Mouse (Mus musculus) forebrain, postnatal 0 days (tissue): ENCODE measurements around the gene Gsx2. TPM values are rescaled to one million over a fixed set of nuclear protein-coding genes. Genes with fewer than 3 reads are reported as not detected.

Experiments
- ATAC-seq: fragments of 200-750 bp; cut with Nextera tagmentation; 2 replicates; pipeline ENCODE4 v1.8.0; 2017; ENCODE audit warnings: mild to moderate bottlenecking, moderate library complexity
- DNase-seq: peaks from one replicate; pipeline ENCODE4 v3.0.0-alpha.2; 2015
- H3K27ac ChIP-seq: fragments of 300-500 bp; sonication (generic); 2 replicates; pipeline ENCODE4 v1.5.1; 2014; ENCODE audit warnings: low read depth, mild to moderate bottlenecking, antibody characterized with exemption, low read length, moderate library complexity, mixed read lengths
- H3K27me3 ChIP-seq: fragments of 300-500 bp; sonication (generic); 2 replicates; pipeline ENCODE4 v1.6.1; 2014; ENCODE audit warnings: mild to moderate bottlenecking, low read length, mixed read lengths; ENCODE audit not compliant: insufficient read depth
- H3K36me3 ChIP-seq: fragments of 300-500 bp; sonication (generic); 2 replicates; pipeline ENCODE4 v1.6.1; 2014; ENCODE audit warnings: mild to moderate bottlenecking, moderate library complexity; ENCODE audit not compliant: insufficient read depth
- H3K4me1 ChIP-seq: fragments of 300-500 bp; sonication (generic); 2 replicates; pipeline ENCODE4 v1.6.1; 2014; ENCODE audit warnings: antibody characterized with exemption; ENCODE audit not compliant: insufficient read depth
- H3K4me2 ChIP-seq: fragments of 300-500 bp; sonication (generic); 2 replicates; pipeline ENCODE4 v1.6.1; 2014; ENCODE audit warnings: low read depth, mild to moderate bottlenecking, moderate library complexity
- H3K4me3 ChIP-seq: fragments of 300-500 bp; sonication (generic); 2 replicates; pipeline ENCODE4 v1.5.1; 2014; ENCODE audit warnings: low read depth, low read length, mixed read lengths
- H3K9ac ChIP-seq: fragments of 300-500 bp; sonication (generic); 2 replicates; pipeline ENCODE4 v1.6.1; 2014; ENCODE audit warnings: mild to moderate bottlenecking
- H3K9me3 ChIP-seq: fragments of 300-500 bp; sonication (generic); 2 replicates; pipeline ENCODE4 v1.6.1; 2016; ENCODE audit warnings: low read length
- CTCF ChIP-seq: sonication (generic); IDR thresholded peaks from 2 replicates; pipeline ENCODE4 v1.5.1; 2016; ENCODE audit warnings: antibody characterized with exemption, control low read depth, low read depth
- WGBS: fragments of 180-500 bp; shearing (Covaris S2); extraction: QIAGEN DNeasy Blood & Tissue Kit; methylation state at CpG from one replicate; pipeline ENCODE4 v1.1.7; 2014; 5-methylcytosine and 5-hydroxymethylcytosine counted together
- polyA plus RNA-seq: library from polyadenylated mRNA; unstranded; fragments of >200 nt; fragmentation: Nextera tagmentation; extraction: Ambion mirVana; gene quantifications from 2 replicates; pipeline ENCODE4 v1.2.1, GENCODE M21; 2015
- total RNA-seq: library from RNA; depleted of rRNA; stranded (reverse); fragments of >200 nt; gene quantifications from 2 replicates; pipeline ENCODE4 v1.2.3, GENCODE M21; 2014; rRNA removed

The Gsx2 gene
- total and polyA plus RNA-seq, 2 experiments from 2014 or later = 1.5 to 1.7 TPM

- 63% methylated on average over 7 of the region's 7 CpGs for WGBS
- no peak overlapping the region for H3K4me2 ChIP-seq
- no peaks in the 10 kb centered on the region for H3K4me1 ChIP-seq
- H3K36me3 ChIP-seq = no peaks in the 10 kb centered on the region
- DNase-seq (no peak), ATAC-seq (no peak)
- H3K27ac ChIP-seq = no peak overlapping the region
- H3K27me3 ChIP-seq = no peaks in the 10 kb centered on the region
- H3K9me3 ChIP-seq = no peaks in the 10 kb centered on the region
- no peak overlapping the region for H3K9ac ChIP-seq
- H3K4me3 ChIP-seq = no peak overlapping the region
- peak; percentile 27; the same call in 1 of the 2 replicates for TF ChIP-seq CTCF
Observed at GRCm38 (mm10) chr5:75118840-75119239, 43.4 kb downstream of the Gsx2 start.

DNA sequence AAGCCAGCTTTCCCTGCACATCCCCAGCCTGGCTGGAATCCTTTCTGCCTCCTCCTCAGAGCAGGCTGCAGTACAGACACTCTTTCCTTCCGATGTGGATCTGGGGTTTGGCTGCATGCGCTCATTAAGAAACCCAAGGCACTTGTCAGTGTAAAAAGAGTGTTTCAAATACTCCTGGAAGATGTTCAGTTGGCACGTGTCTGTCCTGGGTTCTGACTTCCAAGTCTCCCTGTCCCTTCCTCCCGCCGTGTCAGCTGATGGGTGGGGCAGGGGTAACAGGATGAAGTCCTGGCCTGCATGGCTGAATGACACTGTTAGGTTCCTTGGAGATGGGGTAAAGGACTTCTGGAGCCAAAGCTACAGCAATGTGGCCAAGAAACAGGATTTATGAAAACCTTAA, 46.2 kb downstream of the Gsx2 start:
- WGBS = 27% methylated on average over 5 of the region's 5 CpGs

More for the DNA sequence above, 46.2 kb downstream of the Gsx2 start:
- Histone ChIP-seq H3K4me3 (no peak overlapping the region), H3K9me3 (no peaks in the 10 kb centered on the region), H3K36me3 (no peaks in the 10 kb centered on the region), H3K9ac (no peak overlapping the region), H3K27ac (no peak overlapping the region), H3K4me2 (no peak overlapping the region), H3K4me1 (no peaks in the 10 kb centered on the region), H3K27me3 (no peaks in the 10 kb centered on the region)
- no peak for ATAC-seq
- no peak for TF ChIP-seq CTCF
- peak; percentile 35 for DNase-seq

Other genes starting within 250 kb of the Gsx2 start
- gene Chic2, start 30.8 kb upstream of the Gsx2 start, total RNA-seq = 13.3 and 39.1 TPM in 2 replicates
- gene Chic2, start 30.8 kb upstream of the Gsx2 start, polyA plus RNA-seq = 35.8 and 37.7 TPM in 2 replicates
- gene Pdgfra, start 76.7 kb downstream of the Gsx2 start, total RNA-seq = 43.9 and 49.9 TPM in 2 replicates
- 10.0 and 14.0 TPM in 2 replicates for gene Pdgfra, start 76.7 kb downstream of the Gsx2 start, polyA plus RNA-seq